Mouse (Mus musculus) embryonic fibroblast, embryonic 13.5 days (primary cell): ENCODE results near the gene Auts2.

Experiments used
- CTCF ChIP-seq: IDR thresholded peaks from 2 replicates; pipeline ENCODE4 v1.5.1; 2011; ENCODE audit warnings: mild to moderate bottlenecking, control low read depth, low read length, moderate library complexity, borderline replicate concordance; ENCODE audit not compliant: insufficient read depth
- POLR2A ChIP-seq: IDR thresholded peaks from 2 replicates; pipeline ENCODE4 v1.6.1; 2011; ENCODE audit warnings: low read depth, mild to moderate bottlenecking, control low read depth, low read length, moderate library complexity

DNA sequence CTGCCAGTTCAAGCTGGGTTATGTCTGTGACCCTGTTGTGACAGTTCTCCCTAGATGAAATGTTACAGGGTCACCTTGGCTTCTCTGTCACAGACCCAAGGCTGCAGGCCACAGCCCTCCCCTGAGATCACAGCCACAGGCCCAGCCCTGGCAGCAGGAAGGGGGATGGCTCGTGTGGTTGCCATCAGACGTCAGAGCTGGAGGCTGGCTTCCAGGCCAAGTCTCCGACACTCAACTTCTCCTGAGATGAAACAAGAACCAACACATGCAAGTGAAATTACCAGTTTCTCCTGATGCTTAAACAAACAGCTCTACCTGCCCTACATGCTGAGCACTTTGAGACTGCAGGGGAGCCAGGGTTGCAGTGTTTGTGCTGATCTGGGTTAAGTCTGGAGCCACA is 713.9 kb downstream of the Auts2 start:
- TF ChIP-seq CTCF (no peak), POLR2A (no peak)
